8 mouse cellular contexts compared by ENCODE assay signal in genomic region chr1:159783842-159784241, GRCm38 (mm10).
DNase-seq lines count a peak whose midpoint lies in the region; ATAC-seq lines count a peak whose summit lies in the region.

No protein-coding gene starts in this region.

- no peak overlapping the region for H3K9ac ChIP-seq in neural tube, embryonic 15.5 days (replicated peaks)
- H3K9ac ChIP-seq in forebrain, embryonic 14.5 days (ENCODE audit: low read length), result no peak overlapping the region

- no peaks in the 10 kb centered on the region for H3K9me3 ChIP-seq in neural tube, embryonic 15.5 days (replicated peaks)
- H3K9me3 ChIP-seq in forebrain, embryonic 14.5 days (replicated peaks; ENCODE audit: control insufficient read depth, low read length), result no peaks in the 10 kb centered on the region

- H3K36me3 ChIP-seq in neural tube, embryonic 15.5 days, result no peaks in the 10 kb centered on the region
- H3K36me3 ChIP-seq in forebrain, embryonic 14.5 days (ENCODE audit: control insufficient read depth, insufficient read depth, low read length), result no peaks in the 10 kb centered on the region

- H3K27ac ChIP-seq in neural tube, embryonic 15.5 days (replicated peaks), result no peak overlapping the region
- no peak overlapping the region for H3K27ac ChIP-seq in forebrain, embryonic 14.5 days (ENCODE audit: low read depth, low read length)

- peak; percentile 47 to 51 for DNase-seq in adrenal gland, adult 18-20 months (ENCODE audit: low spot score in 2 of 2)
- no peak for DNase-seq in adrenal gland, adult 8-10 months
- peak; percentile 35 for DNase-seq in neural tube, embryonic 10.5 days (ENCODE audit: extremely low spot score, low spot score)
- peak; percentile 5 for DNase-seq in c-Kit-positive CD71-positive TER-119-positive erythroid progenitor cells, embryonic 14.5 days (ENCODE audit: low spot score)
- peak; percentile 55 for DNase-seq in forebrain, embryonic 14.5 days (ENCODE audit: low spot score)
- peak; percentile 58 to 68 for DNase-seq in left cerebral cortex, adult 18-20 months (ENCODE audit: low spot score in 2 of 2)
- peak; percentile 72 for DNase-seq in retina, embryonic 14.5 days (ENCODE audit: low spot score)

- H3K4me3 ChIP-seq in neural tube, embryonic 15.5 days (replicated peaks), result no peak overlapping the region
- no peak overlapping the region for H3K4me3 ChIP-seq in forebrain, embryonic 14.5 days (ENCODE audit: low read depth, low read length)

- no peak overlapping the region for H3K4me2 ChIP-seq in neural tube, embryonic 15.5 days
- no peak overlapping the region for H3K4me2 ChIP-seq in forebrain, embryonic 14.5 days (ENCODE audit: low read length)

- no peak for ATAC-seq in neural tube, embryonic 15.5 days (ENCODE audit: low FRiP score)
- ATAC-seq in forebrain, embryonic 14.5 days, result peak; percentile 66

- no peaks in the 10 kb centered on the region for H3K4me1 ChIP-seq in neural tube, embryonic 15.5 days
- no peaks in the 10 kb centered on the region for H3K4me1 ChIP-seq in forebrain, embryonic 14.5 days (ENCODE audit: control insufficient read depth, insufficient read depth, low read length)

- 31% methylated on average over 5 of the region's 5 CpGs for WGBS in neural tube, embryonic 15.5 days
- WGBS in forebrain, embryonic 14.5 days, result 33% methylated on average over 5 of the region's 5 CpGs

- no peaks in the 10 kb centered on the region for H3K27me3 ChIP-seq in neural tube, embryonic 15.5 days (replicated peaks)
- H3K27me3 ChIP-seq in forebrain, embryonic 14.5 days (replicated peaks; ENCODE audit: control insufficient read depth, insufficient read depth, low read length), result no peaks in the 10 kb centered on the region
